Mouse (Mus musculus) CH12.LX (cell line): ENCODE data around the gene Prickle2. TPM values are rescaled to one million over a fixed set of nuclear protein-coding genes. Genes with fewer than 3 reads are reported as not detected.

ENCODE experiments used
- DNase-seq: peaks from one replicate; pipeline ENCODE4 v3.0.0-alpha.2; 2013; ENCODE audit errors: extremely low read depth
- H3K27ac ChIP-seq: 2 replicates; pipeline ENCODE4 v1.5.1; 2012; ENCODE audit warnings: low read depth, mild to moderate bottlenecking, control low read depth, moderate library complexity; ENCODE audit not compliant: insufficient read depth
- H3K27me3 ChIP-seq: replicated peaks from 2 replicates; pipeline ENCODE3; 2012; ENCODE audit warnings: inconsistent platforms
- H3K36me3 ChIP-seq, 2 experiments: replicated peaks in 1 of 2; 2 replicates each; pipeline versions ENCODE3 to v1.6.1; 2012; ENCODE audit warnings: inconsistent platforms in 1 of 2, low read length in 1 of 2, mild to moderate bottlenecking in 1 of 2, mixed read lengths in 1 of 2, moderate library complexity in 1 of 2; ENCODE audit not compliant: control insufficient read depth in 1 of 2, insufficient read depth in 1 of 2
- H3K4me1 ChIP-seq, 2 experiments: 2 replicates each; pipeline ENCODE4 v1.6.1; 2012; ENCODE audit warnings: inconsistent platforms in 1 of 2, moderate library complexity in 1 of 2; ENCODE audit not compliant: insufficient read depth in 2 of 2, control insufficient read depth in 1 of 2
- H3K4me2 ChIP-seq: 2 replicates; pipeline ENCODE4 v1.6.1; 2012; ENCODE audit warnings: low read depth, mild to moderate bottlenecking, control low read depth; ENCODE audit not compliant: poor library complexity, insufficient read depth, severe bottlenecking
- H3K4me3 ChIP-seq, 3 experiments: fragments of 150-350 bp in 1 of 3; sonication (generic) in 1 of 3; replicated peaks in 1 of 3; 2 replicates each; pipeline versions ENCODE3 to v1.5.1; 2011 to 2012; ENCODE audit warnings: low read depth in 2 of 3, low read length in 2 of 3, mild to moderate bottlenecking in 2 of 3, moderate library complexity in 2 of 3, control low read depth in 1 of 3, improper control_type of control experiment in 1 of 3, inconsistent platforms in 1 of 3, mixed read lengths in 1 of 3; ENCODE audit not compliant: poor library complexity in 1 of 3
- H3K79me2 ChIP-seq: replicated peaks from 2 replicates; pipeline ENCODE4 v1.6.1; 2012; ENCODE audit warnings: mild to moderate bottlenecking, moderate library complexity; ENCODE audit not compliant: control insufficient read depth, poor library complexity, insufficient read depth, severe bottlenecking; ENCODE audit errors: extremely low read depth
- H3K9ac ChIP-seq: 2 replicates; pipeline ENCODE4 v1.6.1; 2012; ENCODE audit warnings: low read depth, mild to moderate bottlenecking, control low read depth, moderate library complexity; ENCODE audit not compliant: insufficient read depth
- H3K9me3 ChIP-seq: replicated peaks from 2 replicates; pipeline ENCODE3; 2012; ENCODE audit warnings: low read length, inconsistent platforms, mixed read lengths
- BHLHE40 ChIP-seq: IDR thresholded peaks from 2 replicates; pipeline ENCODE4 v1.6.1; 2011; ENCODE audit warnings: mild to moderate bottlenecking, low read depth, low read length, improper control_type of control experiment
- CHD1 ChIP-seq: IDR thresholded peaks from 2 replicates; pipeline ENCODE4 v1.6.1; 2012; ENCODE audit warnings: low read depth, low read length, improper control_type of control experiment, inconsistent platforms
- CHD2 ChIP-seq: IDR thresholded peaks from 2 replicates; pipeline ENCODE4 v1.6.1; 2011; ENCODE audit warnings: low read length, improper control_type of control experiment
- E2F4 ChIP-seq: IDR thresholded peaks from 2 replicates; pipeline ENCODE4 v1.6.1; 2011; ENCODE audit warnings: low read depth, low read length, improper control_type of control experiment; ENCODE audit not compliant: insufficient replicate concordance
- ETS1 ChIP-seq: conservative IDR thresholded peaks from 2 replicates; pipeline ENCODE4 v1.6.1; 2012; ENCODE audit warnings: low read depth, mild to moderate bottlenecking, inconsistent platforms, low read length, improper control_type of control experiment, moderate library complexity
- GABPA ChIP-seq: IDR thresholded peaks from 2 replicates; pipeline ENCODE4 v1.6.1; 2012; ENCODE audit warnings: low read depth, low read length, improper control_type of control experiment, inconsistent platforms; ENCODE audit not compliant: insufficient replicate concordance
- HCFC1 ChIP-seq: IDR thresholded peaks from 2 replicates; pipeline ENCODE4 v1.6.1; 2012; ENCODE audit warnings: low read depth, mild to moderate bottlenecking, inconsistent platforms, low read length, improper control_type of control experiment
- IRF4 ChIP-seq: IDR thresholded peaks from 2 replicates; pipeline ENCODE4 v1.6.1; 2014; ENCODE audit warnings: low read depth, mild to moderate bottlenecking, inconsistent platforms, low read length, improper control_type of control experiment
- JUN ChIP-seq: IDR thresholded peaks from 2 replicates; pipeline ENCODE4 v1.6.1; 2011; ENCODE audit warnings: low read depth, mild to moderate bottlenecking, low read length, improper control_type of control experiment, moderate library complexity; ENCODE audit not compliant: insufficient read depth
- KAT2A ChIP-seq: IDR thresholded peaks from 2 replicates; pipeline ENCODE4 v1.6.1; 2012; ENCODE audit warnings: low read length, improper control_type of control experiment, inconsistent platforms; ENCODE audit not compliant: insufficient replicate concordance
- MAZ ChIP-seq: IDR thresholded peaks from 2 replicates; pipeline ENCODE4 v1.6.1; 2012; ENCODE audit warnings: low read depth, mild to moderate bottlenecking, inconsistent platforms, low read length, improper control_type of control experiment, moderate library complexity
- NELFE ChIP-seq: IDR thresholded peaks from 2 replicates; pipeline ENCODE4 v1.6.1; 2011; ENCODE audit warnings: low read depth, low read length, improper control_type of control experiment
- PAX5 ChIP-seq: IDR thresholded peaks from 2 replicates; pipeline ENCODE4 v1.6.1; 2012; ENCODE audit warnings: low read length, inconsistent platforms, mixed read lengths
- RCOR1 ChIP-seq: conservative IDR thresholded peaks from 2 replicates; pipeline ENCODE4 v1.6.1; 2012; ENCODE audit warnings: low read depth, mild to moderate bottlenecking, inconsistent platforms, low read length, improper control_type of control experiment
- SIN3A ChIP-seq: IDR thresholded peaks from 2 replicates; pipeline ENCODE4 v1.6.1; 2012; ENCODE audit warnings: low read length, improper control_type of control experiment, inconsistent platforms
- SMC3 ChIP-seq: IDR thresholded peaks from 2 replicates; pipeline ENCODE4 v1.6.1; 2011; ENCODE audit warnings: low read depth, low read length, improper control_type of control experiment
- TBP ChIP-seq: conservative IDR thresholded peaks from 2 replicates; pipeline ENCODE4 v1.6.1; 2011; ENCODE audit warnings: low read depth, low read length, improper control_type of control experiment
- UBTF ChIP-seq: IDR thresholded peaks from 2 replicates; pipeline ENCODE4 v1.6.1; 2012; ENCODE audit warnings: low read depth, mild to moderate bottlenecking, inconsistent platforms, low read length, improper control_type of control experiment, moderate library complexity
- ZC3H11A ChIP-seq: IDR thresholded peaks from 2 replicates; pipeline ENCODE4 v1.6.1; 2012; ENCODE audit warnings: low read depth, mild to moderate bottlenecking, inconsistent platforms, low read length, improper control_type of control experiment
- ZKSCAN1 ChIP-seq: IDR thresholded peaks from 2 replicates; pipeline ENCODE4 v1.6.1; 2012; ENCODE audit warnings: low read depth, inconsistent platforms, low read length, improper control_type of control experiment, borderline replicate concordance
- ZMIZ1 ChIP-seq: IDR thresholded peaks from 2 replicates; pipeline ENCODE4 v1.6.1; 2012; ENCODE audit warnings: low read depth, mild to moderate bottlenecking, inconsistent platforms, low read length, improper control_type of control experiment
- ZNF384 ChIP-seq: IDR thresholded peaks from 2 replicates; pipeline ENCODE4 v1.6.1; 2012; ENCODE audit warnings: low read depth, low read length, improper control_type of control experiment, inconsistent platforms
- dilution Hi-C: fragments of 300-500 bp; cut with MboI; formaldehyde crosslinking; loops from 2 replicates; pipeline ENCODE4 v1.14.3; 2020; ENCODE audit warnings: low sequenced_read_pairs; ENCODE audit not compliant: extremely low pct_unique_long_range_greater_than_20kb, extremely low pct_ligation_motif_present
- in situ Hi-C: fragments of 300-500 bp; cut with MboI; formaldehyde crosslinking; loops from 3 replicates; pipeline ENCODE4 v1.14.3; 2019; ENCODE audit warnings: low sequenced_read_pairs, low pct_ligation_motif_present, low pct_unique_long_range_greater_than_20kb, mixed read lengths
- polyA plus RNA-seq: library from polyadenylated mRNA; unstranded; fragments of >175 nt; gene quantifications from 2 replicates; pipeline ENCODE4 v1.2.1, GENCODE M21; 2012; ENCODE audit warnings: low read depth; ENCODE audit not compliant: insufficient read length
- total RNA-seq, 2 experiments: library from RNA; depleted of rRNA; stranded (reverse); fragments of 300-350 nt in 1 of 2; fragments of >200 nt in 1 of 2; gene quantifications; 2 replicates each; pipeline ENCODE4 v1.2.3; 2012 to 2014

Gene Prickle2
- total and polyA plus RNA-seq, 3 experiments: not detected

DNA sequence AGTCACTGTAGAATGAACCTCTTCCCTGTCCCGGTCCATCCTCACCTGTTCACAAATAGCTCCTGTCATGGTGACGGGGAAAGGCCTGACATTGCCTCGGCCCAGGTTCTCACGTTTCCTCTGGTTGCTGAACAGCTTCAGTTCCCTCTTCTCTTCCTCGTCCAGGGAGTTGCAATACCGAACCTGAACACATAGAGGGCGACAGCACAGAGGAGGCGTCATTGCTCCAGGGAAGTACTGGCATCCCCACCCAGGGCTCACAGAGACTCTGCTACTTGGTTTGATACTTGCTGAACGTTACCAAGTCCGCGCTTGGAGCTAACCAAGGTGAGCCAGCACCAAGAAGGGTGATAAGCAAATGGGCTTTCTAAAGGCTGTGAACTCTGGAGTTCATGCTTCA is 283.7 kb downstream of the Prickle2 start:
- Histone ChIP-seq H3K4me3 (no peak overlapping the region), H3K79me2 (no peaks in the 10 kb centered on the region), H3K27ac (no peak overlapping the region), H3K4me2 (no peak overlapping the region), H3K27me3 (no peaks in the 10 kb centered on the region), H3K9ac (no peak overlapping the region), H3K9me3 (peaks cover 70% of the 10 kb centered on the region), H3K4me1 (no peaks in the 10 kb centered on the region), H3K36me3 (no peaks in the 10 kb centered on the region)
- TF ChIP-seq SMC3: no peak
- no peak for TF ChIP-seq IRF4
- TF ChIP-seq UBTF: no peak
- TF ChIP-seq RCOR1: no peak
- TF ChIP-seq E2F4: no peak
- no peak for TF ChIP-seq ZMIZ1
- no peak for TF ChIP-seq ZKSCAN1
- no peak for TF ChIP-seq SIN3A
- dilution Hi-C loops (no loop called here), in situ Hi-C loops (no loop called here)
- DNase-seq: no peak

DNA sequence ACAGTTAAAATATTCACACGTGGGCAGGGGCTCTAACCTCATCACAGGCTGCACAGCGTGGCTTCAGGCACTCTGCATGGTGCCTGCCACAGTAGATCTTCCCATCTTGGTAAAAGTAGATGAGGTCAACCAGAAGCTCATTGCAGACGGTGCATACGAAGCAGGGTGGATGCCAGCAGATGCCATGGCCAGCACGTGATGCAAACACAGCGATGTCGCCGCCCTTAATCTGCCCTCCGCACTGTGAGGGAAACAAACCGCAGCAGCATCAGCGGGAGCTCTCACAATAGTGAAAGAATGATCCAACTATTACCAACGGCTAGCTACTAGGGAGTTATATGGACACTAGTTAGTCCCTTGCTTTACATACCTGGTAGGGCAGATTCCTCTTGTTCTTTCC is 285.8 kb downstream of the Prickle2 start:
- TF ChIP-seq UBTF (no peak), CHD2 (no peak), SIN3A (no peak), GABPA (no peak), MAZ (no peak), PAX5 (no peak), ZKSCAN1 (no peak), RCOR1 (no peak), E2F4 (no peak), ETS1 (no peak), ZNF384 (no peak), CHD1 (no peak), BHLHE40 (no peak), KAT2A (no peak), HCFC1 (no peak), TBP (no peak), ZC3H11A (no peak), IRF4 (no peak), JUN (no peak), NELFE (no peak)
- TF ChIP-seq, all 38 proteins: peak for 0

More for the DNA sequence above, 285.8 kb downstream of the Prickle2 start:
- H3K27me3 ChIP-seq: no peaks in the 10 kb centered on the region
- peaks cover 72% of the 10 kb centered on the region for H3K9me3 ChIP-seq
- dilution Hi-C loops: no loop called here
- no peaks in the 10 kb centered on the region for H3K36me3 ChIP-seq
- no peak overlapping the region for H3K4me2 ChIP-seq
- H3K27ac ChIP-seq: no peak overlapping the region
- H3K4me1 ChIP-seq: no peaks in the 10 kb centered on the region
- no peak overlapping the region for H3K4me3 ChIP-seq
- no peak overlapping the region for H3K9ac ChIP-seq
- no peaks in the 10 kb centered on the region for H3K79me2 ChIP-seq
- in situ Hi-C loops: no loop called here
- DNase-seq: no peak
